Mouse (Mus musculus) lung, postnatal 0 days (tissue): ENCODE data around the gene BC030867. TPM values are rescaled to one million over a fixed set of nuclear protein-coding genes. Genes with fewer than 3 reads are reported as not detected.

Experiments
- ATAC-seq: fragments of 200-750 bp; cut with Nextera tagmentation; 2 replicates; pipeline ENCODE4 v1.8.0; 2017; ENCODE audit warnings: moderate library complexity
- DNase-seq: peaks from one replicate; pipeline ENCODE4 v3.0.0-alpha.2; 2016; ENCODE audit warnings: low spot score
- H3K27ac ChIP-seq: fragments of 300-500 bp; sonication (generic); 2 replicates; pipeline ENCODE4 v1.5.1; 2014; ENCODE audit warnings: antibody characterized with exemption, mild to moderate bottlenecking, low read length, mixed read lengths
- H3K27me3 ChIP-seq: fragments of 300-500 bp; sonication (generic); replicated peaks from 2 replicates; pipeline ENCODE4 v1.6.1; 2014; ENCODE audit warnings: low read length, mixed read lengths; ENCODE audit not compliant: insufficient read depth
- H3K36me3 ChIP-seq: fragments of 300-500 bp; sonication (generic); 2 replicates; pipeline ENCODE4 v1.6.1; 2014; ENCODE audit warnings: low read length, mixed read lengths; ENCODE audit not compliant: insufficient read depth
- H3K4me1 ChIP-seq: fragments of 300-500 bp; sonication (generic); 2 replicates; pipeline ENCODE4 v1.6.1; 2014; ENCODE audit warnings: antibody characterized with exemption, low read depth, low read length, mixed read lengths; ENCODE audit not compliant: insufficient read depth
- H3K4me2 ChIP-seq: fragments of 300-500 bp; sonication (generic); replicated peaks from 2 replicates; pipeline ENCODE4 v1.6.1; 2014; ENCODE audit warnings: low read depth, mild to moderate bottlenecking, low read length, moderate library complexity, mixed read lengths
- H3K4me3 ChIP-seq: fragments of 300-500 bp; sonication (generic); 2 replicates; pipeline ENCODE4 v1.5.1; 2014; ENCODE audit warnings: low read depth, low read length
- H3K9ac ChIP-seq: fragments of 300-500 bp; sonication (generic); replicated peaks from 2 replicates; pipeline ENCODE4 v1.6.1; 2014; ENCODE audit warnings: low read depth, mild to moderate bottlenecking
- H3K9me3 ChIP-seq: fragments of 300-500 bp; sonication (generic); 2 replicates; pipeline ENCODE4 v1.6.1; 2016; ENCODE audit warnings: low read length, mixed read lengths
- CTCF ChIP-seq: IDR thresholded peaks from 2 replicates; pipeline ENCODE4 v1.5.1; 2016; ENCODE audit warnings: antibody characterized with exemption, mild to moderate bottlenecking
- EP300 ChIP-seq: IDR thresholded peaks from 2 replicates; pipeline ENCODE4 v1.6.1; 2016; ENCODE audit warnings: antibody characterized with exemption, mild to moderate bottlenecking, control low read depth
- WGBS: fragments of 180-500 bp; shearing (Covaris S2); extraction: QIAGEN DNeasy Blood & Tissue Kit; methylation state at CpG from one replicate; pipeline ENCODE4 v1.1.7; 2014; 5-methylcytosine and 5-hydroxymethylcytosine counted together
- polyA plus RNA-seq: library from polyadenylated mRNA; unstranded; fragments of >200 nt; fragmentation: Nextera tagmentation; extraction: Ambion mirVana; gene quantifications from 2 replicates; pipeline ENCODE4 v1.2.1, GENCODE M21; 2015

The BC030867 gene
- polyA plus RNA-seq, 1 experiment from 2014 or later, result 0.88 TPM

- Histone ChIP-seq H3K9me3 (no peaks in the 10 kb centered on the region), H3K27me3 (no peaks in the 10 kb centered on the region), H3K4me3 (no peak overlapping the region), H3K36me3 (no peaks in the 10 kb centered on the region), H3K27ac (no peak overlapping the region), H3K4me2 (no peak overlapping the region), H3K9ac (no peak overlapping the region), H3K4me1 (peaks cover 3% of the 10 kb centered on the region; the same call in 1 of the 2 replicates)
- TF ChIP-seq CTCF (peak; percentile 20), EP300 (no peak)
- no peak for DNase-seq
- no peak for ATAC-seq
- WGBS, result 58% methylated on average over 5 of the region's 5 CpGs
These were observed 6.8 kb upstream of the BC030867 start for GRCm38 (mm10) chr11:102241874-102242273.

GRCm38 (mm10) chr11:102244926-102245449 lies 3.7 kb upstream of the BC030867 start:
- peak overlapping the region; percentile 53 for H3K4me2 ChIP-seq
- H3K36me3 ChIP-seq, result no peaks in the 10 kb centered on the region
- ATAC-seq (peak; percentile 85), DNase-seq (peak; percentile 90)
- H3K9ac ChIP-seq, result no peak overlapping the region; the same call in 1 of the 2 replicates
- under 1% methylated on average over 32 of the region's 32 CpGs for WGBS
- TF ChIP-seq CTCF, result 0 out of 2 replicates have a peak, but pooled peaks have one; percentile 13
- TF ChIP-seq EP300, result no peak
- peaks cover 8% of the 10 kb centered on the region for H3K4me1 ChIP-seq
- no peaks in the 10 kb centered on the region for H3K9me3 ChIP-seq
- H3K27ac ChIP-seq, result no peak overlapping the region
- no peaks in the 10 kb centered on the region for H3K27me3 ChIP-seq
- peak overlapping the region; percentile 27 for H3K4me3 ChIP-seq

GRCm38 (mm10) chr11:102245581-102246272 lies 3.0 kb upstream of the BC030867 start:
- WGBS, result 43% methylated on average over 14 of the region's 14 CpGs
- H3K4me1 ChIP-seq, result peaks cover 8% of the 10 kb centered on the region
- ATAC-seq, result no peak

GRCm38 (mm10) chr11:102246273-102246635 lies 2.4 kb upstream of the BC030867 start:
- H3K36me3 ChIP-seq, result no peaks in the 10 kb centered on the region
- 46% methylated on average over 6 of the region's 6 CpGs for WGBS
- DNase-seq, result peak; percentile 71
- no peak overlapping the region for H3K27ac ChIP-seq
- TF ChIP-seq CTCF (no peak), EP300 (no peak)
- peak; percentile 15 for ATAC-seq
- H3K4me1 ChIP-seq, result peaks cover 8% of the 10 kb centered on the region
- no peaks in the 10 kb centered on the region for H3K27me3 ChIP-seq
- no peak overlapping the region for H3K4me3 ChIP-seq
- H3K9me3 ChIP-seq, result no peaks in the 10 kb centered on the region
- H3K9ac ChIP-seq, result no peak overlapping the region
- no peak overlapping the region for H3K4me2 ChIP-seq

More at GRCm38 (mm10) chr11:102245581-102246272, 3.0 kb upstream of the BC030867 start:
- Histone ChIP-seq H3K4me2 (peak overlapping the region; percentile 53), H3K9me3 (no peaks in the 10 kb centered on the region), H3K9ac (no peak overlapping the region), H3K27me3 (no peaks in the 10 kb centered on the region), H3K36me3 (no peaks in the 10 kb centered on the region), H3K4me3 (peak overlapping the region; percentile 27; the same call in 1 of the 2 replicates), H3K27ac (no peak overlapping the region)
- TF ChIP-seq CTCF, result no peak
- TF ChIP-seq EP300, result no peak
- DNase-seq, result no peak

- Histone ChIP-seq H3K27ac (no peak overlapping the region), H3K4me2 (no peak overlapping the region), H3K4me1 (peaks cover 8% of the 10 kb centered on the region), H3K27me3 (no peaks in the 10 kb centered on the region), H3K4me3 (no peak overlapping the region), H3K36me3 (no peaks in the 10 kb centered on the region), H3K9ac (no peak overlapping the region), H3K9me3 (no peaks in the 10 kb centered on the region)
- DNase-seq, result no peak
- TF ChIP-seq EP300 (no peak), CTCF (peak; percentile 40; the same call in 1 of the 2 replicates)
- ATAC-seq, result no peak
- 88% methylated on average over 4 of the region's 4 CpGs for WGBS
These were observed 1.8 kb upstream of the BC030867 start for GRCm38 (mm10) chr11:102246871-102247270.

DNA sequence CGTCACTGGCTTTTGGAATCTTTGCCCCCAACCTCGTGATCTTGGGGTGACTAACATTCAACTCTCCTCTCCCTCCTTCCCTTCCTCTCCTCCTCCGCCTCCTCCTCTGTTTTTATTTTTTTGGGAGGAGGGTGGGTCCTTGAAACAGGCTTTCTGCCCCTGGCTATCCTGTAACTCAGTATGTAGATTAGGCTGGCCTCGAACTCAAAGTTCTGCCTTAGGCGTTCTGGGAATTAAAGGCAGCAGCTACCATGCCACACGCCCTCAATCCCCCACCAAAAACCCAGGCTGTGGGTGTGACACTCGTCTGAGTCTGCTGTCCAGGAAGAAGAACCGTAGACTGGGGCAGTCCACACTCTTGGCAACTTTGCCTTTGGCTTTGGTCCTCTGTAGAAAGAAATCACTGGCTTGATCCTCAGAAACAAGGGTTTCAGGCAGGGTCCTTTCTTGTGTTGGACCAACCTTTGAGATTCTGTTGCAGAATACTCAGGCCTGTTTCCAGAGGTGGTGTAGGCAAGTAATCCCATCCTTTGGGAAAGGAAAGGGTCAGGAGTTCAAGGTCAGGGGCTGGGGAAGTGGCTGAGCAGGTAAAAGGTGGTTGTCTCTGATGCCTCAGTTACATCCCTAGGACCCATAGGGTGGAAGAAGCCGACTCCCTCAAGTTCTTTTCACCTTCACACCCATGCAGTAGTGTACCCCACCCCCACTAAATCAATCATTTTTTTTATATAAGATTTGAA lies 839 bp downstream of the BC030867 start:
- Histone ChIP-seq H3K36me3 (no peaks in the 10 kb centered on the region), H3K27me3 (no peaks in the 10 kb centered on the region), H3K9me3 (no peaks in the 10 kb centered on the region), H3K27ac (no peak overlapping the region), H3K4me1 (peaks cover 8% of the 10 kb centered on the region), H3K9ac (no peak overlapping the region), H3K4me3 (peak overlapping the region; percentile 49; the same call in 1 of the 2 replicates), H3K4me2 (peak overlapping the region; percentile 93)
- DNase-seq, result no peak
- WGBS, result 8% methylated on average over 9 of the region's 9 CpGs
- ATAC-seq, result no peak
- TF ChIP-seq CTCF (no peak), EP300 (no peak)
